Mouse (Mus musculus): ENCODE measurements around the gene Tmem233.

GRCm38 (mm10) chr5:116084231-116084630 lies 1.2 kb upstream of the Tmem233 start:
- TF ChIP-seq POLR2A (IDR thresholded peaks at IDR 0.05; ENCODE audit: borderline replicate concordance, extremely low read depth, insufficient read depth, insufficient read length, poor library complexity, severe bottlenecking), result no peak
- TF ChIP-seq CTCF (IDR thresholded peaks at IDR 0.05; ENCODE audit: borderline replicate concordance, extremely low read depth, insufficient read depth, insufficient read length), result no peak

Data from brain, embryonic 14.5 days (tissue).